Mouse (Mus musculus) embryonic fibroblast, embryonic 13.5 days (primary cell): ENCODE results near the gene Stk26.

Experiments
- CTCF ChIP-seq: IDR thresholded peaks from 2 replicates; pipeline ENCODE4 v1.5.1; 2011; ENCODE audit warnings: mild to moderate bottlenecking, control low read depth, low read length, moderate library complexity, borderline replicate concordance; ENCODE audit not compliant: insufficient read depth
- POLR2A ChIP-seq: IDR thresholded peaks from 2 replicates; pipeline ENCODE4 v1.6.1; 2011; ENCODE audit warnings: low read depth, mild to moderate bottlenecking, control low read depth, low read length, moderate library complexity

GRCm38 (mm10) chrX:50798571-50798970 lies 42.3 kb upstream of the Stk26 start:
- TF ChIP-seq POLR2A (no peak), CTCF (no peak)
